Mouse (Mus musculus): ENCODE results near the gene Rbfox1. TPM values are rescaled to one million over a fixed set of nuclear protein-coding genes. Genes with fewer than 3 reads are reported as not detected.
A peak's percentile ranks its signal among the peaks of the same experiment; 100 is the strongest.

Rbfox1 gene
- total and polyA plus RNA-seq, 2 experiments from 2014 or later = 129 to 214 TPM

GRCm38 (mm10) chr16:7187788-7188187 lies 1302.6 kb downstream of the Rbfox1 start:
- ATAC-seq = no peak

DNA sequence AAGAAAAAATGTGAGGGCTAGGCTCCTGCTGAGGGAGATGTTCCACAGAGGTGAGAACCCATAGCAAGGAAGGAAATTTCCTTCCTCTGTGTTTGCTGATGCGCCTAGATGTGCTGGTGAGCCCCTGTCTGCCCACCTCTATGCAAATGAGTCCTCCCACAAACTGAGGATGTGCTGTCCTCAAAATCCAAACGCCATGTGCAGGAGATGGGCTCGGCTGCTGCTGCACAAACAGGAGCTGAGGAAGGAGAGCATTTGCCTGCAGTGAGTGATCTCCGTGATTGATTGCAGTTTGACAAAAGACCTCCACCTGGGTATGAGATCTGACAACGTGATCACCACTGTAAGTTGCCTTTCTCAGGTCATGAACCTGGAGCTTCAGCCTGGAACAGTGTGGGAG lies 1308.4 kb downstream of the Rbfox1 start:
- ATAC-seq (no peak), DNase-seq (no peak)
- Histone ChIP-seq H3K9ac (no peak overlapping the region), H3K27ac (ENCODE audit: low read depth, low read length) (no peak overlapping the region), H3K9me3 (ENCODE audit: low read length) (no peaks in the 10 kb centered on the region), H3K27me3 (ENCODE audit: insufficient read depth, low read length) (no peaks in the 10 kb centered on the region), H3K4me1 (ENCODE audit: insufficient read depth) (no peaks in the 10 kb centered on the region), H3K36me3 (ENCODE audit: insufficient read depth) (no peaks in the 10 kb centered on the region), H3K4me3 (ENCODE audit: low read depth, low read length) (no peak overlapping the region), H3K4me2 (ENCODE audit: low read depth) (no peak overlapping the region)
- TF ChIP-seq CTCF (IDR thresholded peaks at IDR 0.05; ENCODE audit: low read depth) = no peak
- WGBS = 71% methylated on average over 5 of the region's 5 CpGs

More at GRCm38 (mm10) chr16:7187788-7188187, 1302.6 kb downstream of the Rbfox1 start:
- H3K36me3 ChIP-seq (ENCODE audit: insufficient read depth) = no peaks in the 10 kb centered on the region
- H3K9ac ChIP-seq = no peak overlapping the region
- H3K4me2 ChIP-seq (ENCODE audit: low read depth) = no peak overlapping the region
- H3K4me3 ChIP-seq (ENCODE audit: low read depth, low read length) = no peak overlapping the region
- H3K4me1 ChIP-seq (ENCODE audit: insufficient read depth) = no peaks in the 10 kb centered on the region
- peak; percentile 16 for DNase-seq
- no peaks in the 10 kb centered on the region for H3K9me3 ChIP-seq (ENCODE audit: low read length)
- H3K27ac ChIP-seq (ENCODE audit: low read depth, low read length) = no peak overlapping the region
- 30% methylated on average over 2 of the region's 2 CpGs for WGBS
- TF ChIP-seq CTCF (IDR thresholded peaks at IDR 0.05; ENCODE audit: low read depth) = no peak
- H3K27me3 ChIP-seq (ENCODE audit: insufficient read depth, low read length) = no peaks in the 10 kb centered on the region

DNA sequence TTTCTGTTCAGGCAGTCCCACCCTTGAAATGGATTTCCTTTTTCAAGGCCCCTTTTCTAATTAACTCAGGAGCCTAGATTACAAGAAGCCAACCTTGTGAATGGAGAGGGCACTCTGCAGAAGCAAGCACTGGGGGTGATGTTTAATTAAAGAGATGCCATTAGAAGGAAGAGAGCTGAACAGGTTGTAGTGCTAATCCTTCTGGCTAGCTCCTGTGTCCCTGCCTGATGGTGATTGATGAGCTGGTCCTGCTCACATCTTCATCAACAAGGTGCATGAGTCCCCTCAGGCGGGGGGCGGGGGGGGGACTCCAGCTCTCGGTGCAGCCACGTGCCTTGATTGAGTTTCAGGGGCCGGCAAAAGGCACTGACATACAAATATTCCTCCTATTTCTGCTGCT lies 1312.8 kb downstream of the Rbfox1 start:
- Histone ChIP-seq H3K27ac (ENCODE audit: low read depth, low read length) (no peak overlapping the region), H3K4me2 (ENCODE audit: low read depth) (no peak overlapping the region), H3K9ac (no peak overlapping the region), H3K36me3 (ENCODE audit: insufficient read depth) (no peaks in the 10 kb centered on the region), H3K9me3 (ENCODE audit: low read length) (no peaks in the 10 kb centered on the region), H3K27me3 (ENCODE audit: insufficient read depth, low read length) (no peaks in the 10 kb centered on the region), H3K4me1 (ENCODE audit: insufficient read depth) (0 out of 2 replicates have a peak, but pooled peaks cover 4% of the 10 kb centered on the region), H3K4me3 (ENCODE audit: low read depth, low read length) (no peak overlapping the region)
- ATAC-seq (no peak), DNase-seq (no peak)
- WGBS = 64% methylated on average over 5 of the region's 5 CpGs
- TF ChIP-seq CTCF (IDR thresholded peaks at IDR 0.05; ENCODE audit: low read depth) = no peak

- whole genome bisulfite sequencing = 86% methylated on average over 3 of the region's 3 CpGs
- Histone ChIP-seq H3K4me3 (ENCODE audit: low read depth, low read length) (no peak overlapping the region), H3K4me1 (ENCODE audit: insufficient read depth) (0 out of 2 replicates have a peak, but pooled peaks cover 4% of the 10 kb centered on the region), H3K9me3 (ENCODE audit: low read length) (no peaks in the 10 kb centered on the region), H3K4me2 (ENCODE audit: low read depth) (no peak overlapping the region), H3K27ac (ENCODE audit: low read depth, low read length) (no peak overlapping the region), H3K9ac (no peak overlapping the region), H3K27me3 (ENCODE audit: insufficient read depth, low read length) (no peaks in the 10 kb centered on the region), H3K36me3 (ENCODE audit: insufficient read depth) (no peaks in the 10 kb centered on the region)
- no peak for TF ChIP-seq CTCF (IDR thresholded peaks at IDR 0.05; ENCODE audit: low read depth)
- DNase-seq = no peak
- no peak for ATAC-seq
Measured at GRCm38 (mm10) chr16:7200239-7200638, 1315.1 kb downstream of the Rbfox1 start.

GRCm38 (mm10) chr16:7201816-7202215 lies 1316.7 kb downstream of the Rbfox1 start:
- Histone ChIP-seq H3K27ac (ENCODE audit: low read depth, low read length) (no peak overlapping the region), H3K9ac (no peak overlapping the region), H3K36me3 (ENCODE audit: insufficient read depth) (no peaks in the 10 kb centered on the region), H3K9me3 (ENCODE audit: low read length) (no peaks in the 10 kb centered on the region), H3K4me3 (ENCODE audit: low read depth, low read length) (no peak overlapping the region), H3K4me2 (ENCODE audit: low read depth) (no peak overlapping the region), H3K4me1 (ENCODE audit: insufficient read depth) (0 out of 2 replicates have a peak, but pooled peaks cover 4% of the 10 kb centered on the region), H3K27me3 (ENCODE audit: insufficient read depth, low read length) (no peaks in the 10 kb centered on the region)
- TF ChIP-seq CTCF (IDR thresholded peaks at IDR 0.05; ENCODE audit: low read depth) = no peak
- no peak for DNase-seq
- ATAC-seq = peak; percentile 32; the same call in 1 of the 2 replicates
- 55% methylated on average over 4 of the region's 4 CpGs for WGBS

GRCm38 (mm10) chr16:7206116-7206900 lies 1321.2 kb downstream of the Rbfox1 start:
- Histone ChIP-seq H3K9ac (no peak overlapping the region), H3K4me1 (ENCODE audit: insufficient read depth) (0 out of 2 replicates have a peak, but pooled peaks cover 4% of the 10 kb centered on the region), H3K4me2 (ENCODE audit: low read depth) (no peak overlapping the region), H3K4me3 (ENCODE audit: low read depth, low read length) (no peak overlapping the region), H3K27ac (ENCODE audit: low read depth, low read length) (no peak overlapping the region), H3K27me3 (ENCODE audit: insufficient read depth, low read length) (no peaks in the 10 kb centered on the region), H3K36me3 (ENCODE audit: insufficient read depth) (no peaks in the 10 kb centered on the region), H3K9me3 (ENCODE audit: low read length) (no peaks in the 10 kb centered on the region)
- no peak for TF ChIP-seq CTCF (IDR thresholded peaks at IDR 0.05; ENCODE audit: low read depth)
- ATAC-seq = no peak
- 79% methylated on average over 2 of the region's 2 CpGs for WGBS
- DNase-seq = no peak

DNA sequence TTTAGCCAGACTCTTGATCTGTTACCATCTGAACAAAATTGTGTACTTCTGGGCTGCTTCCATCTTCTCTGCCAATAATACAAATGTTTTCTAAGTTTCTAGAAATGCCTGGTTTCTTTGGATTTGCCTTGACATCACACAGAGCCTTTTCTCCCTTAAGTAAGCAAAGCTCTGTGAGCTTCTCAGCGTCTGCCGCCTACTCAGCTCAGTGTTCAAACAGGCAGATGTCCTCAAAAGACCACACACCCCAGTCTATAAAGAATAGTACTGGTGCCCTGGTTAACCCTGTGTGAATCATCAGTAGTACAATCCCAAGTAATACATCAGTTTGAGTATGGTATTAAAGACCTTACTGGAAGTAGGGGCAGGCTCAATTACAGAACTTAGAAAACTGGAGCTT lies 1322.4 kb downstream of the Rbfox1 start:
- H3K9ac ChIP-seq = no peak overlapping the region
- no peak for TF ChIP-seq CTCF (IDR thresholded peaks at IDR 0.05; ENCODE audit: low read depth)
- no peak overlapping the region for H3K27ac ChIP-seq (ENCODE audit: low read depth, low read length)
- no peak overlapping the region for H3K4me2 ChIP-seq (ENCODE audit: low read depth)
- no peaks in the 10 kb centered on the region for H3K27me3 ChIP-seq (ENCODE audit: insufficient read depth, low read length)
- no peaks in the 10 kb centered on the region for H3K9me3 ChIP-seq (ENCODE audit: low read length)
- H3K4me3 ChIP-seq (ENCODE audit: low read depth, low read length) = no peak overlapping the region
- H3K36me3 ChIP-seq (ENCODE audit: insufficient read depth) = no peaks in the 10 kb centered on the region
- ATAC-seq (no peak), DNase-seq (no peak)
- 0 out of 2 replicates have a peak, but pooled peaks cover 3% of the 10 kb centered on the region for H3K4me1 ChIP-seq (ENCODE audit: insufficient read depth)
- WGBS = 66% methylated on average over 2 of the region's 2 CpGs

Measured in forebrain, postnatal 0 days (tissue).